Mouse (Mus musculus): ENCODE data around the gene Mical2. TPM values are rescaled to one million over a fixed set of nuclear protein-coding genes. Genes with fewer than 3 reads are reported as not detected.

Gene Mical2
- polyA plus RNA-seq, 1 experiment from 2014 or later = 2.7 TPM

GRCm38 (mm10) chr7:112295426-112296221 is 70.0 kb downstream of the Mical2 start:
- no peak for DNase-seq
- TF ChIP-seq CTCF (IDR thresholded peaks at IDR 0.05; ENCODE audit: low read depth) (no peak), EP300 (IDR thresholded peaks at IDR 0.05; ENCODE audit: low read depth) (no peak)
- no peaks in the 10 kb centered on the region for H3K36me3 ChIP-seq (replicated peaks; ENCODE audit: insufficient read depth, low read length)
- ATAC-seq = no peak
- no peak overlapping the region for H3K4me2 ChIP-seq (ENCODE audit: low read depth, low read length)
- no peaks in the 10 kb centered on the region for H3K9me3 ChIP-seq (ENCODE audit: low read length)
- no peak overlapping the region for H3K4me3 ChIP-seq (ENCODE audit: low read depth, low read length)
- H3K4me1 ChIP-seq (ENCODE audit: insufficient read depth) = peaks cover 4% of the 10 kb centered on the region; the same call in 1 of the 2 replicates
- H3K9ac ChIP-seq (replicated peaks) = no peak overlapping the region
- no peaks in the 10 kb centered on the region for H3K27me3 ChIP-seq (ENCODE audit: insufficient read depth, low read length)
- WGBS (ENCODE audit: insufficient replicate concordance) = 44% methylated on average over 8 of the region's 8 CpGs
- no peak overlapping the region for H3K27ac ChIP-seq (ENCODE audit: low read depth)

- Histone ChIP-seq H3K27ac (ENCODE audit: low read depth) (no peak overlapping the region), H3K36me3 (replicated peaks; ENCODE audit: insufficient read depth, low read length) (no peaks in the 10 kb centered on the region), H3K9me3 (ENCODE audit: low read length) (no peaks in the 10 kb centered on the region), H3K9ac (replicated peaks) (no peak overlapping the region), H3K4me3 (ENCODE audit: low read depth, low read length) (no peak overlapping the region), H3K4me1 (ENCODE audit: insufficient read depth) (peaks cover 4% of the 10 kb centered on the region; the same call in 1 of the 2 replicates), H3K4me2 (ENCODE audit: low read depth, low read length) (no peak overlapping the region), H3K27me3 (ENCODE audit: insufficient read depth, low read length) (no peaks in the 10 kb centered on the region)
- TF ChIP-seq EP300 (IDR thresholded peaks at IDR 0.05; ENCODE audit: low read depth) (no peak), CTCF (IDR thresholded peaks at IDR 0.05; ENCODE audit: low read depth) (no peak)
- DNase-seq = peak; percentile 34
- WGBS (ENCODE audit: insufficient replicate concordance) = 55% methylated on average over 9 of the region's 9 CpGs
- ATAC-seq = no peak
These were observed 72.4 kb downstream of the Mical2 start for GRCm38 (mm10) chr7:112298032-112298431.

- Histone ChIP-seq H3K27me3 (ENCODE audit: insufficient read depth, low read length) (no peaks in the 10 kb centered on the region), H3K36me3 (replicated peaks; ENCODE audit: insufficient read depth, low read length) (0 out of 2 replicates have a peak, but pooled peaks cover 2% of the 10 kb centered on the region), H3K4me3 (ENCODE audit: low read depth, low read length) (no peak overlapping the region), H3K9ac (replicated peaks) (no peak overlapping the region), H3K9me3 (ENCODE audit: low read length) (no peaks in the 10 kb centered on the region), H3K27ac (ENCODE audit: low read depth) (peak overlapping the region; percentile 76), H3K4me1 (ENCODE audit: insufficient read depth) (peaks cover 4% of the 10 kb centered on the region; the same call in 1 of the 2 replicates), H3K4me2 (ENCODE audit: low read depth, low read length) (no peak overlapping the region)
- ATAC-seq (no peak; the same call in 1 of the 2 replicates), DNase-seq (peak; percentile 23)
- TF ChIP-seq CTCF (IDR thresholded peaks at IDR 0.05; ENCODE audit: low read depth) = no peak
- TF ChIP-seq EP300 (IDR thresholded peaks at IDR 0.05; ENCODE audit: low read depth) = no peak
- WGBS (ENCODE audit: insufficient replicate concordance) = 48% methylated on average over 3 of the region's 3 CpGs
These were observed 73.3 kb downstream of the Mical2 start for GRCm38 (mm10) chr7:112298871-112299422.

- WGBS (ENCODE audit: insufficient replicate concordance) = 31% methylated on average over 10 of the region's 10 CpGs
- peak; percentile 62 for ATAC-seq
- H3K4me3 ChIP-seq (ENCODE audit: low read depth, low read length) = no peak overlapping the region
- no peak overlapping the region for H3K4me2 ChIP-seq (ENCODE audit: low read depth, low read length)
- 0 out of 2 replicates have a peak, but pooled peaks cover 2% of the 10 kb centered on the region for H3K36me3 ChIP-seq (replicated peaks; ENCODE audit: insufficient read depth, low read length)
- DNase-seq = peak; percentile 23
- no peak for TF ChIP-seq CTCF (IDR thresholded peaks at IDR 0.05; ENCODE audit: low read depth)
- no peak for TF ChIP-seq EP300 (IDR thresholded peaks at IDR 0.05; ENCODE audit: low read depth)
- H3K4me1 ChIP-seq (ENCODE audit: insufficient read depth) = peaks cover 4% of the 10 kb centered on the region; the same call in 1 of the 2 replicates
- H3K27ac ChIP-seq (ENCODE audit: low read depth) = peak overlapping the region; percentile 76
- H3K27me3 ChIP-seq (ENCODE audit: insufficient read depth, low read length) = no peaks in the 10 kb centered on the region
- no peak overlapping the region; the same call in 1 of the 2 replicates for H3K9ac ChIP-seq (replicated peaks)
- no peaks in the 10 kb centered on the region for H3K9me3 ChIP-seq (ENCODE audit: low read length)
These were observed 74.0 kb downstream of the Mical2 start for GRCm38 (mm10) chr7:112299521-112300096.

GRCm38 (mm10) chr7:112300141-112300540 is 74.5 kb downstream of the Mical2 start:
- WGBS (ENCODE audit: insufficient replicate concordance) = 49% methylated on average over 5 of the region's 5 CpGs
- Histone ChIP-seq H3K4me3 (ENCODE audit: low read depth, low read length) (no peak overlapping the region), H3K4me2 (ENCODE audit: low read depth, low read length) (no peak overlapping the region), H3K9me3 (ENCODE audit: low read length) (no peaks in the 10 kb centered on the region), H3K27ac (ENCODE audit: low read depth) (peak overlapping the region; percentile 76; the same call in 1 of the 2 replicates), H3K36me3 (replicated peaks; ENCODE audit: insufficient read depth, low read length) (0 out of 2 replicates have a peak, but pooled peaks cover 2% of the 10 kb centered on the region), H3K27me3 (ENCODE audit: insufficient read depth, low read length) (no peaks in the 10 kb centered on the region), H3K4me1 (ENCODE audit: insufficient read depth) (peaks cover 4% of the 10 kb centered on the region; the same call in 1 of the 2 replicates), H3K9ac (replicated peaks) (no peak overlapping the region)
- DNase-seq (peak; percentile 47), ATAC-seq (peak; percentile 57)
- no peak for TF ChIP-seq EP300 (IDR thresholded peaks at IDR 0.05; ENCODE audit: low read depth)
- no peak for TF ChIP-seq CTCF (IDR thresholded peaks at IDR 0.05; ENCODE audit: low read depth)

GRCm38 (mm10) chr7:112301052-112301451 is 75.4 kb downstream of the Mical2 start:
- Histone ChIP-seq H3K27me3 (ENCODE audit: insufficient read depth, low read length) (no peaks in the 10 kb centered on the region), H3K36me3 (replicated peaks; ENCODE audit: insufficient read depth, low read length) (0 out of 2 replicates have a peak, but pooled peaks cover 2% of the 10 kb centered on the region), H3K4me1 (ENCODE audit: insufficient read depth) (peaks cover 4% of the 10 kb centered on the region; the same call in 1 of the 2 replicates), H3K9ac (replicated peaks) (no peak overlapping the region), H3K27ac (ENCODE audit: low read depth) (no peak overlapping the region), H3K4me2 (ENCODE audit: low read depth, low read length) (no peak overlapping the region), H3K4me3 (ENCODE audit: low read depth, low read length) (no peak overlapping the region), H3K9me3 (ENCODE audit: low read length) (no peaks in the 10 kb centered on the region)
- ATAC-seq (no peak), DNase-seq (no peak)
- peak; percentile 32; the same call in 1 of the 2 replicates for TF ChIP-seq CTCF (IDR thresholded peaks at IDR 0.05; ENCODE audit: low read depth)
- no peak for TF ChIP-seq EP300 (IDR thresholded peaks at IDR 0.05; ENCODE audit: low read depth)

All from liver, postnatal 0 days (tissue).